Mouse (Mus musculus) erythroblast, embryonic 14.5 days (primary cell): ENCODE measurements around the gene Aagab. TPM values are rescaled to one million over a fixed set of nuclear protein-coding genes. Genes with fewer than 3 reads are reported as not detected.

Source experiments
- H3K27me3 ChIP-seq: 2 replicates; pipeline ENCODE4 v1.6.1; 2012; ENCODE audit warnings: inconsistent platforms; ENCODE audit not compliant: control insufficient read depth
- H3K36me3 ChIP-seq: 2 replicates; pipeline ENCODE4 v1.6.1; 2012; ENCODE audit warnings: mild to moderate bottlenecking, inconsistent platforms; ENCODE audit not compliant: control insufficient read depth
- H3K4me1 ChIP-seq: 2 replicates; pipeline ENCODE4 v1.6.1; 2012; ENCODE audit warnings: inconsistent platforms; ENCODE audit not compliant: control insufficient read depth
- H3K4me3 ChIP-seq: replicated peaks from 2 replicates; pipeline ENCODE3; 2012; ENCODE audit warnings: moderate library complexity, mild to moderate bottlenecking, inconsistent platforms
- H3K9me3 ChIP-seq: 2 replicates; pipeline ENCODE4 v1.6.1; 2012; ENCODE audit warnings: low read length, inconsistent platforms, mixed read lengths; ENCODE audit not compliant: control insufficient read depth
- GATA1 ChIP-seq: IDR thresholded peaks from 2 replicates; pipeline ENCODE4 v1.6.1; 2012; ENCODE audit warnings: low read length, inconsistent platforms, mixed read lengths
- TAL1 ChIP-seq: IDR thresholded peaks from 3 replicates; pipeline ENCODE4 v1.6.1; 2012; ENCODE audit warnings: low read length, inconsistent platforms, mixed read lengths
- polyA plus RNA-seq: library from polyadenylated mRNA; stranded (reverse); fragments of >175 nt; gene quantifications from 2 replicates; pipeline ENCODE4 v1.2.3, GENCODE M21; 2012

Aagab gene
- polyA plus RNA-seq, 1 experiment = 0.41 TPM

GRCm38 (mm10) chr9:63650905-63651304 is 48.4 kb downstream of the Aagab start:
- H3K4me3 ChIP-seq = no peak overlapping the region
- H3K9me3 ChIP-seq = no peaks in the 10 kb centered on the region
- no peaks in the 10 kb centered on the region for H3K27me3 ChIP-seq
- TF ChIP-seq GATA1 (no peak), TAL1 (no peak)
- no peaks in the 10 kb centered on the region for H3K4me1 ChIP-seq
- H3K36me3 ChIP-seq = peaks cover 72% of the 10 kb centered on the region

- H3K4me1 ChIP-seq = no peaks in the 10 kb centered on the region
- H3K36me3 ChIP-seq = peaks cover 66% of the 10 kb centered on the region
- H3K4me3 ChIP-seq = no peak overlapping the region
- TF ChIP-seq GATA1 = no peak
- TF ChIP-seq TAL1 = no peak
- no peaks in the 10 kb centered on the region for H3K9me3 ChIP-seq
- H3K27me3 ChIP-seq = no peaks in the 10 kb centered on the region
Observed at GRCm38 (mm10) chr9:63651594-63651993, 49.1 kb downstream of the Aagab start.

- H3K27me3 ChIP-seq = no peaks in the 10 kb centered on the region
- H3K4me3 ChIP-seq = no peak overlapping the region
- H3K36me3 ChIP-seq = peaks cover 57% of the 10 kb centered on the region
- H3K4me1 ChIP-seq = no peaks in the 10 kb centered on the region
- TF ChIP-seq GATA1 (no peak), TAL1 (no peak)
- H3K9me3 ChIP-seq = no peaks in the 10 kb centered on the region
Observed at GRCm38 (mm10) chr9:63653666-63654065, 51.2 kb downstream of the Aagab start.

GRCm38 (mm10) chr9:63654575-63654974 is 52.1 kb downstream of the Aagab start:
- H3K36me3 ChIP-seq = peaks cover 51% of the 10 kb centered on the region
- H3K4me1 ChIP-seq = no peaks in the 10 kb centered on the region
- no peaks in the 10 kb centered on the region for H3K9me3 ChIP-seq
- TF ChIP-seq TAL1 (no peak), GATA1 (no peak)
- no peak overlapping the region for H3K4me3 ChIP-seq
- no peaks in the 10 kb centered on the region for H3K27me3 ChIP-seq

- Histone ChIP-seq H3K36me3 (peaks cover 48% of the 10 kb centered on the region), H3K9me3 (no peaks in the 10 kb centered on the region), H3K4me1 (no peaks in the 10 kb centered on the region), H3K27me3 (no peaks in the 10 kb centered on the region), H3K4me3 (no peak overlapping the region)
- TF ChIP-seq GATA1 (no peak), TAL1 (no peak)
Observed at GRCm38 (mm10) chr9:63655092-63655491, 52.6 kb downstream of the Aagab start.

GRCm38 (mm10) chr9:63657167-63657566 is 54.7 kb downstream of the Aagab start:
- Histone ChIP-seq H3K4me3 (no peak overlapping the region), H3K36me3 (peaks cover 48% of the 10 kb centered on the region), H3K9me3 (no peaks in the 10 kb centered on the region), H3K4me1 (no peaks in the 10 kb centered on the region), H3K27me3 (no peaks in the 10 kb centered on the region)
- TF ChIP-seq GATA1 = no peak
- TF ChIP-seq TAL1 = no peak

- H3K4me3 ChIP-seq = no peak overlapping the region
- H3K9me3 ChIP-seq = no peaks in the 10 kb centered on the region
- H3K4me1 ChIP-seq = no peaks in the 10 kb centered on the region
- no peaks in the 10 kb centered on the region for H3K27me3 ChIP-seq
- TF ChIP-seq GATA1 = no peak
- TF ChIP-seq TAL1 = no peak
- peaks cover 43% of the 10 kb centered on the region for H3K36me3 ChIP-seq
Observed at GRCm38 (mm10) chr9:63658436-63658835, 56.0 kb downstream of the Aagab start.

GRCm38 (mm10) chr9:63658970-63659371 is 56.5 kb downstream of the Aagab start:
- Histone ChIP-seq H3K4me1 (no peaks in the 10 kb centered on the region), H3K9me3 (no peaks in the 10 kb centered on the region), H3K36me3 (peaks cover 48% of the 10 kb centered on the region), H3K4me3 (no peak overlapping the region), H3K27me3 (no peaks in the 10 kb centered on the region)
- TF ChIP-seq GATA1 = no peak
- no peak for TF ChIP-seq TAL1

- Histone ChIP-seq H3K27me3 (no peaks in the 10 kb centered on the region), H3K4me3 (no peak overlapping the region), H3K4me1 (no peaks in the 10 kb centered on the region), H3K36me3 (peaks cover 41% of the 10 kb centered on the region), H3K9me3 (no peaks in the 10 kb centered on the region)
- TF ChIP-seq GATA1 (no peak), TAL1 (no peak)
Observed at GRCm38 (mm10) chr9:63660061-63660460, 57.6 kb downstream of the Aagab start.

- H3K27me3 ChIP-seq = no peaks in the 10 kb centered on the region
- no peak overlapping the region for H3K4me3 ChIP-seq
- TF ChIP-seq TAL1 (no peak), GATA1 (no peak)
- H3K4me1 ChIP-seq = no peaks in the 10 kb centered on the region
- no peaks in the 10 kb centered on the region for H3K9me3 ChIP-seq
- peaks cover 40% of the 10 kb centered on the region for H3K36me3 ChIP-seq
Observed at GRCm38 (mm10) chr9:63660691-63661090, 58.2 kb downstream of the Aagab start.
